Mouse (Mus musculus) thymus, adult 2 months (tissue): ENCODE measurements around the gene Nhs. TPM values are rescaled to one million over a fixed set of nuclear protein-coding genes. Genes with fewer than 3 reads are reported as not detected.
"Not testable (repeated sequence)": the region's sequence is repeated elsewhere in the genome, so short reads cannot be mapped to it uniquely, and the experiment has no call there.

ENCODE experiments used
- DNase-seq: peaks from one replicate; pipeline ENCODE4 v3.0.0; 2021
- H3K27ac ChIP-seq: fragments of 200-500 bp; 2 replicates; pipeline ENCODE4 v1.5.1; 2012; ENCODE audit warnings: low read length, control low read depth; ENCODE audit not compliant: control insufficient read depth, insufficient read depth
- H3K27me3 ChIP-seq: fragments of 200-500 bp; 2 replicates; pipeline ENCODE4 v1.6.1; 2012; ENCODE audit warnings: mild to moderate bottlenecking, low read length, moderate library complexity, mixed read lengths; ENCODE audit not compliant: control insufficient read depth, insufficient read depth
- H3K36me3 ChIP-seq: fragments of 200-500 bp; 2 replicates; pipeline ENCODE4 v1.6.1; 2012; ENCODE audit warnings: mild to moderate bottlenecking, low read length, moderate library complexity; ENCODE audit not compliant: control insufficient read depth, insufficient read depth
- H3K4me1 ChIP-seq: fragments of 200-500 bp; replicated peaks from 2 replicates; pipeline ENCODE4 v1.6.1; 2012; ENCODE audit warnings: low read length; ENCODE audit not compliant: control insufficient read depth, insufficient read depth
- H3K4me3 ChIP-seq: fragments of 200-500 bp; 2 replicates; pipeline ENCODE4 v1.5.1; 2012; ENCODE audit warnings: mild to moderate bottlenecking, low read length, control low read depth, moderate library complexity; ENCODE audit not compliant: control insufficient read depth, insufficient read depth
- CTCF ChIP-seq: fragments of 200-500 bp; IDR thresholded peaks from 2 replicates; pipeline ENCODE4 v1.5.1; 2012; ENCODE audit warnings: mild to moderate bottlenecking, control low read depth, low read length, moderate library complexity, borderline replicate concordance; ENCODE audit not compliant: control insufficient read depth, poor library complexity, insufficient read depth; ENCODE audit errors: extremely low read depth
- POLR2A ChIP-seq: fragments of 200-500 bp; IDR thresholded peaks from 2 replicates; pipeline ENCODE4 v1.6.1; 2012; ENCODE audit warnings: mild to moderate bottlenecking, low read length, control low read depth, moderate library complexity; ENCODE audit not compliant: control insufficient read depth, poor library complexity, insufficient read depth; ENCODE audit errors: extremely low read depth
- WGBS: fragments of 180-500 bp; shearing (Covaris S2); methylation state at CpG from one replicate; pipeline ENCODE4 v1.1.7; 2018; 5-methylcytosine and 5-hydroxymethylcytosine counted together
- polyA plus RNA-seq: library from polyadenylated mRNA; depleted of rRNA; stranded (reverse); fragments of >200 nt; gene quantifications from 2 replicates; pipeline ENCODE4 v1.2.3, GENCODE M21; 2012

The Nhs gene
- polyA plus RNA-seq, 1 experiment, result 0.46 TPM

DNA sequence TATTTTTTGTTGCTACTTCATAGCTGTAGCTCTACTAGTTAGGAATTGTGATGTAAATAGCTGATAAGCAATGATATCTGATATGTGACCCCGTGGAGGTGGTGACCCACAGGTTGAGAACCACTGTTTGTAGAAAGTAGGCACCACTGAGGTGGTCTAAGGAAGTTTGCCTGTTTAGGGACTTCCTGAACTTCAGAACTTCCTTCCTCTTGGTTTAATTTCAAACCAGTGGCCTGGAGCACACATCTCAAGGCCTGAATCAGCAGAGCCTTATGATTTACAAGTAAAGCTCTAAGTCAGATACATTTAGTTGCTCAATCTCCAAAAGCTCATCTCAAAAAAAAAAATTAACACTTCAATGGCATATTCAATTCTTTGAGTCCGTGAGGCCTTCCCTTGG is 265.1 kb downstream of the Nhs start:
- H3K4me3 ChIP-seq, result no peak overlapping the region
- WGBS, result 17% methylated on average over 2 of the region's 2 CpGs
- H3K27ac ChIP-seq, result no peak overlapping the region
- no peaks in the 10 kb centered on the region for H3K36me3 ChIP-seq
- no peak for DNase-seq
- TF ChIP-seq CTCF (no peak), POLR2A (no peak)
- H3K27me3 ChIP-seq, result no peaks in the 10 kb centered on the region
- H3K4me1 ChIP-seq, result no peaks in the 10 kb centered on the region

GRCm38 (mm10) chrX:161883661-161884060 is 275.9 kb downstream of the Nhs start:
- Histone ChIP-seq H3K27me3 (no peaks in the 10 kb centered on the region), H3K4me3 (no peak overlapping the region), H3K27ac (no peak overlapping the region), H3K36me3 (no peaks in the 10 kb centered on the region), H3K4me1 (no peaks in the 10 kb centered on the region)
- DNase-seq, result no peak
- no peak for TF ChIP-seq POLR2A
- TF ChIP-seq CTCF, result no peak
- 83% methylated on average over 3 of the region's 3 CpGs for WGBS

- 100% methylated on average over 1 of the region's 1 CpGs for WGBS
- Histone ChIP-seq H3K36me3 (no peaks in the 10 kb centered on the region), H3K4me3 (no peak overlapping the region), H3K27ac (no peak overlapping the region), H3K27me3 (no peaks in the 10 kb centered on the region), H3K4me1 (no peaks in the 10 kb centered on the region)
- TF ChIP-seq CTCF (no peak), POLR2A (no peak)
- no peak for DNase-seq
These were observed 282.4 kb downstream of the Nhs start for GRCm38 (mm10) chrX:161877123-161877522.

DNA sequence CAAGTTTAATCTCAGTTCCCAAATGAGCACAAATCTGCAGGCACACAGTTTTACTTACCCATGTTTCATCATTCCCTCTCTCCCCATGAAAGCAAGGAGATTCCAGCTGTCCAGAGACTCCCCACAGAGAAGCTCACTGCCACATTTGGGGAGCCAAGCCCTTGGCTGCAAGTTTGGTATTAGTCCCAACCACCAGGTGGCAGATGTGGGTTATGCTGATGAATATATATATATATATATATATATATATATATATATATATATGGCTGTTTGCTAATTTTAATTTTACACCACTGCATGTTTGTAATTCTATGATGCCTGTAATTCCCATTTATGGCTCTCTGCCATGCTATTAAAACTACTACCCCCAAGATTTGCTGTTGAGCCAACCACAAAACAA is 286.0 kb downstream of the Nhs start:
- TF ChIP-seq POLR2A, result no peak
- no peak for TF ChIP-seq CTCF
- no peak overlapping the region for H3K27ac ChIP-seq
- DNase-seq, result peak; percentile 1
- H3K4me3 ChIP-seq, result no peak overlapping the region
- no peaks in the 10 kb centered on the region for H3K27me3 ChIP-seq
- H3K36me3 ChIP-seq, result no peaks in the 10 kb centered on the region
- no peaks in the 10 kb centered on the region for H3K4me1 ChIP-seq

DNA sequence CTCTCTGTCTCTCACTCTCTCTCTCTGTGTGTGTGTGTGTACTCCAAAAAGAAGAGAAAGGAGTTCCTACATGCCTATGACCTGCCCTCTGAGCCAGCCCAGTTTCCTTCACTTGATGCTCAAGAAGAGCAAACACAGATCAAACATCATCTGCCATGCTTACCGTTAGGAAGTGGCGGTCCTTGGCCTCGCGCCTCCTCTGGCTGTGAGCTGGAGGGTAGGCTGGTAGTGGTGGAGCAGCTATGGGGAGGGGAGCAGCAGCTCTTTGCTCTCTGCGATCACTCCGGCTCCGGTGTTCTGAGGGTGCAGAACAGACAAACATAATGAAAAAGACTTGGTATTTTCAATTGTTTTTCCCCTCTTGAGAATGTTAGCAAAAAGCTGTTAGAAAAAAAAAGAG is 288.2 kb downstream of the Nhs start:
- H3K27me3 ChIP-seq, result no peaks in the 10 kb centered on the region

DNA sequence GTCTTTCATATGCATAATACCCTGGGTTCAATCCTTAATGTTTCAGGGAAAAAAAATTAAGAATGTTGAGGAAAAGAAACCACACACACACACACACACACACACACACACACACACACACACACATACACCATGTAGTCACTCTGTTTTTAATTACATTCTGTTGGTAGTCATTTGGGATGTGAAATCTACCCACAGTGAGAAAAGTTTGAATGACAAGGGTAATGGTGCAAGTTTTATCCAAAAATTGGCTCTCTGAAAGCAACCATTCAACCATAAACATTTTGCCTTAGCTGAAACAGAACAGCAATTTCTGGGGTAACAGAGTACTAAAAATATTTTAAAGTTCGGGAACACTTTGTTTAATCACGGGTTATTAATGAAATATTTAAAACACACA is 303.9 kb downstream of the Nhs start:
- TF ChIP-seq POLR2A (no peak), CTCF (no peak)
- WGBS, result 88% methylated on average over 2 of the region's 2 CpGs
- H3K27ac ChIP-seq, result no peak overlapping the region
- no peaks in the 10 kb centered on the region for H3K4me1 ChIP-seq
- no peaks in the 10 kb centered on the region for H3K27me3 ChIP-seq
- no peaks in the 10 kb centered on the region for H3K36me3 ChIP-seq
- DNase-seq, result no peak
- no peak overlapping the region for H3K4me3 ChIP-seq

More for the DNA sequence above, 288.2 kb downstream of the Nhs start:
- no peaks in the 10 kb centered on the region for H3K4me1 ChIP-seq
- DNase-seq, result no peak
- TF ChIP-seq CTCF, result no peak
- no peak for TF ChIP-seq POLR2A
- H3K36me3 ChIP-seq, result no peaks in the 10 kb centered on the region
- 91% methylated on average over 7 of the region's 7 CpGs for WGBS
- H3K4me3 ChIP-seq, result no peak overlapping the region
- no peak overlapping the region for H3K27ac ChIP-seq

DNA sequence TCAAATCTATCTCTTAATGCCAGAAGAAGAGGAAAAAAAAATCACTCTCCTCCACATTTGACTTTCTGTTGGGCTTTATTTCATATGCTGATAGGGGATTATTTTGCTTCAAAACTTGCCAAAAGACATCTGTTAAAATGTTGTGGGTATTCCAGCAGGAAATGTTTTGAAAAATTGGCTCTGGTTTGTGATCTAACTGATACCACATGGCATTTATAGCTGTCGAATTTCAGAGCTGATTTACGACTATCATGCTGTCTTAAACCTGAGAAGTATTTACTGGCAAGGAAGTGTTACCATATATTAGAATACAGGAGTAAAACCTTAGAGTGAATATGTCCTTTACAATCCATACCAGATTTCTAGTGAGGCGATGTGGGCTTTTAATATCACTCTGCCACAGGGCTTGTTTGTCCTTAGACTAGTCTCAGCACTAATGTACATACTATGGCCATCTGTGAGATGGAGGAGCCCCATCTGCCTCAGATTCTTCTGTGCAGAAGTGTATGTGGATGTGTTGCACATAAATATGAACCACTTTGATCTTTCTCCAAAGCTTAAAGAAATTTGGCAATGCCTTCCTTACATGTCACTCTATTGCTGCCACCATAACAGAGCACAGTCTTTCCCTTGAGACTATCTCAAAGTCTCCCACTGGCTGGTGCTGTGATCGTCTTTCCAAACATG is 305.8 kb downstream of the Nhs start:
- no peaks in the 10 kb centered on the region for H3K4me1 ChIP-seq
- H3K27ac ChIP-seq, result no peak overlapping the region
- DNase-seq, result no peak
- 61% methylated on average over 4 of the region's 4 CpGs for WGBS
- no peaks in the 10 kb centered on the region for H3K36me3 ChIP-seq
- H3K4me3 ChIP-seq, result no peak overlapping the region
- H3K27me3 ChIP-seq, result no peaks in the 10 kb centered on the region
- TF ChIP-seq POLR2A (no peak), CTCF (no peak)

DNA sequence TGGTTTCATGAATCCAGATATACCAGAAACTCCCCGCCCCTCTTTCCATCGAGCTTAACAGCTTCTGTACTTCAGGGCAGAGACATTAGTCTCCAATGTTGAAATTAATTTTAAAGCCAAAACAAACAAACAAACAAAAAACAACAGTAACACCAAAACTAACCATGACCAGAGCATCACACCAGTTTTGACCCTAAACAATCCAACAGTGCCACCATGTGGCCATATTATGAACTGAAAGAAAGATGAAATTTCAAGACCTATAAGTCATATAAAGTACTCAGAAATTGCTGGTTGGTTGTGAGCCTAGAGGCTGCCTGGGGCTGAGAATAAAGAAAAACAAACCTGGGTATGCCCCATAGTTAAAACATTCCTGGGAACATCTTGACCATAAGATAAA is 333.3 kb downstream of the Nhs start:
- 16% methylated on average over 2 of the region's 2 CpGs for WGBS
- H3K4me3 ChIP-seq, H3K27ac ChIP-seq, H3K36me3 ChIP-seq, H3K27me3 ChIP-seq, H3K4me1 ChIP-seq: not testable (repeated sequence)
- DNase-seq, result peak; percentile 3
